Mouse (Mus musculus) limb, embryonic 12.5 days (tissue): ENCODE results near the gene Ptpdc1. TPM values are rescaled to one million over a fixed set of nuclear protein-coding genes. Genes with fewer than 3 reads are reported as not detected.

Experiments
- ATAC-seq: fragments of 200-750 bp; cut with Nextera tagmentation; 2 replicates; pipeline ENCODE4 v1.8.0; 2017; ENCODE audit warnings: low read depth, moderate TSS enrichment; ENCODE audit not compliant: insufficient number of reproducible peaks, insufficient read depth, low FRiP score, low TSS enrichment
- H3K27ac ChIP-seq: fragments of 300-500 bp; sonication (generic); 2 replicates; pipeline ENCODE4 v1.5.1; 2016; ENCODE audit warnings: mild to moderate bottlenecking, moderate library complexity
- H3K27me3 ChIP-seq: fragments of 300-500 bp; sonication (generic); 2 replicates; pipeline ENCODE4 v1.6.1; 2016; ENCODE audit warnings: mild to moderate bottlenecking, moderate library complexity
- H3K36me3 ChIP-seq: fragments of 300-500 bp; sonication (generic); 2 replicates; pipeline ENCODE4 v1.6.1; 2016; ENCODE audit warnings: mild to moderate bottlenecking, moderate library complexity
- H3K4me1 ChIP-seq: fragments of 300-500 bp; sonication (generic); replicated peaks from 2 replicates; pipeline ENCODE4 v1.6.1; 2016
- H3K4me2 ChIP-seq: fragments of 300-500 bp; sonication (generic); 2 replicates; pipeline ENCODE4 v1.6.1; 2016; ENCODE audit warnings: mild to moderate bottlenecking, moderate library complexity
- H3K4me3 ChIP-seq: fragments of 300-500 bp; sonication (generic); replicated peaks from 2 replicates; pipeline ENCODE4 v1.5.1; 2016; ENCODE audit warnings: mild to moderate bottlenecking
- H3K9ac ChIP-seq: fragments of 300-500 bp; sonication (generic); replicated peaks from 2 replicates; pipeline ENCODE4 v1.6.1; 2016; ENCODE audit warnings: mild to moderate bottlenecking, moderate library complexity
- H3K9me3 ChIP-seq: fragments of 300-500 bp; sonication (generic); 2 replicates; pipeline ENCODE4 v1.6.1; 2016; ENCODE audit warnings: mild to moderate bottlenecking, moderate library complexity
- WGBS: fragments of 180-500 bp; shearing (Covaris S2); methylation state at CpG from one replicate; pipeline ENCODE4 v1.1.7; 2016; 5-methylcytosine and 5-hydroxymethylcytosine counted together
- polyA plus RNA-seq: library from polyadenylated mRNA; unstranded; fragments of >200 nt; fragmentation: Nextera tagmentation; extraction: Ambion mirVana; gene quantifications from 2 replicates; pipeline ENCODE4 v1.2.1, GENCODE M21; 2016

Ptpdc1 gene
- polyA plus RNA-seq, 1 experiment from 2014 or later, result 20.1 TPM

GRCm38 (mm10) chr13:48566116-48566935 lies 59.1 kb downstream of the Ptpdc1 start:
- H3K9me3 ChIP-seq, result no peaks in the 10 kb centered on the region
- 24% methylated on average over 13 of the region's 13 CpGs for WGBS
- 0 out of 2 replicates have a peak overlapping the region, but pooled peaks have one; percentile 40 for H3K9ac ChIP-seq

GRCm38 (mm10) chr13:48564881-48565600 lies 60.4 kb downstream of the Ptpdc1 start:
- WGBS, result 82% methylated on average over 5 of the region's 5 CpGs
- H3K9ac ChIP-seq, result no peak overlapping the region
- H3K4me3 ChIP-seq, result no peak overlapping the region
- peak overlapping the region; percentile 98 for H3K27ac ChIP-seq
- H3K36me3 ChIP-seq, result no peaks in the 10 kb centered on the region
- no peaks in the 10 kb centered on the region for H3K27me3 ChIP-seq
- no peak for ATAC-seq
- no peaks in the 10 kb centered on the region for H3K9me3 ChIP-seq
- no peak overlapping the region for H3K4me2 ChIP-seq
- H3K4me1 ChIP-seq, result peaks cover 13% of the 10 kb centered on the region

More at GRCm38 (mm10) chr13:48566116-48566935, 59.1 kb downstream of the Ptpdc1 start:
- H3K27ac ChIP-seq, result peak overlapping the region; percentile 98
- H3K36me3 ChIP-seq, result no peaks in the 10 kb centered on the region
- H3K27me3 ChIP-seq, result no peaks in the 10 kb centered on the region
- peaks cover 11% of the 10 kb centered on the region for H3K4me1 ChIP-seq
- 0 out of 2 replicates have a peak overlapping the region, but pooled peaks have one; percentile 18 for H3K4me2 ChIP-seq
- ATAC-seq, result peak; percentile 84
- H3K4me3 ChIP-seq, result no peak overlapping the region

GRCm38 (mm10) chr13:48562336-48562735 lies 63.1 kb downstream of the Ptpdc1 start:
- Histone ChIP-seq H3K4me3 (no peak overlapping the region), H3K9me3 (no peaks in the 10 kb centered on the region), H3K27me3 (no peaks in the 10 kb centered on the region), H3K9ac (no peak overlapping the region), H3K27ac (no peak overlapping the region), H3K4me2 (no peak overlapping the region), H3K36me3 (no peaks in the 10 kb centered on the region), H3K4me1 (peaks cover 13% of the 10 kb centered on the region)
- no peak for ATAC-seq
- WGBS, result 86% methylated on average over 5 of the region's 5 CpGs

DNA sequence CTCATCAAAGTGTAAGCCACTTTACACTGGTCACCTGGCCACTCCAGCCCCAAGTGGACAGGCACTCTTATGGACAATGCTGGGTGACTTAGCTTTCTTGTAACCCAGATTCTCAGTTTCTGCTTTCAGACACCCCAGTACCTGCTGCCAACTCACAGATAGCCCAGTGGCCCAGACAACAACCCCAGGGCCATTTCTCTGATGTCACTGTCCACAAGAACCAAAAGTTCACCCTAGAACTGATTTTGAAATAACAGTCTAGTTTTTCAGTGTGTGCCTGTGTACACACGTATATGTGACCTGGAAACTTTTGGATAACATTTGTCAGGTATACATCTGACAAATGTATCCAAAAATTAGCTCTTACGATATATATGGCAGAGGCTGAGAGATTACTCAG lies 64.0 kb downstream of the Ptpdc1 start:
- 86% methylated on average over 2 of the region's 2 CpGs for WGBS
- no peaks in the 10 kb centered on the region for H3K36me3 ChIP-seq
- H3K27ac ChIP-seq, result no peak overlapping the region
- H3K4me3 ChIP-seq, result no peak overlapping the region
- H3K4me1 ChIP-seq, result peaks cover 12% of the 10 kb centered on the region
- H3K27me3 ChIP-seq, result no peaks in the 10 kb centered on the region
- no peak for ATAC-seq
- H3K9ac ChIP-seq, result no peak overlapping the region
- no peak overlapping the region for H3K4me2 ChIP-seq
- H3K9me3 ChIP-seq, result no peaks in the 10 kb centered on the region

DNA sequence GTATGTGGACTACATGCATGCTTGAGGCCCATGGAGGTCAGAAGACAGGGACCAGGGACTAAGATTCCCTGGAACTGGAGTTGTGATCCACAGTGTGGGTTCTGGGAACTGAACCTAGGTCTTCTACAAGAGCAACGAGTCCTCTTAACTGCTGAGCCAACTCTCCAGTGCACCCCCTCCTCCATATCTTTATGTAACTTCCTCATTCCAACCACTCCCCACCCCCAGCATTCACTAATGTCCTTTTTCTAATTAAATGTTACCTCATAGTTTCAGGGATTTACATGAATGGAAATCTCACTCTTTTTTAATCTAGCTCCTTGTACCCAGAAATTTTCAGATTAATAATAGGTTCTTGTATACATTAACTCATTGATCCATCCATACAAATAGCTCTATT lies 69.5 kb downstream of the Ptpdc1 start:
- no peak for ATAC-seq
- no peaks in the 10 kb centered on the region for H3K27me3 ChIP-seq
- no peak overlapping the region for H3K4me3 ChIP-seq
- WGBS, result 91% methylated on average over 1 of the region's 1 CpGs
- no peak overlapping the region for H3K27ac ChIP-seq
- H3K4me2 ChIP-seq, result no peak overlapping the region
- H3K36me3 ChIP-seq, result no peaks in the 10 kb centered on the region
- H3K9me3 ChIP-seq, result no peaks in the 10 kb centered on the region
- no peak overlapping the region for H3K9ac ChIP-seq
- H3K4me1 ChIP-seq, result peaks cover 13% of the 10 kb centered on the region

DNA sequence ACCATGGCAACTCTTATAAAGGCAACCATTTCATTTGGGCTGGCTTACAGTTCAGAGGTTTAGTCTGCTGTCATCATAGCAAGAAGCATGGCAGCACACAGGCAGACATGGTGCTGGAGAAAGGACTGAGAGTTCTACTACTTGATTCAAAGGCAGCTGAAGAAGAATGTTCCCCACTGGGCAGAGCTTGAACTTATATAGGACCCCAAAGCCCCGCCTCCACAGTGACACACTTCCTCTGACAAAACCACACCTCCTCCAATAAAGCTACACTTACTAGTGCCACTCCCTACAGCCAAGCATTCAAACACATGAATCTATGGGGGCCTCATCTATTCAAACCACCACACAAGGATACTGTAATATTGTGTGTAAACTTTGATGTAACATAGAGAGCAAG lies 70.9 kb downstream of the Ptpdc1 start:
- 90% methylated on average over 1 of the region's 1 CpGs for WGBS
- no peak overlapping the region for H3K27ac ChIP-seq
- no peak for ATAC-seq
- no peaks in the 10 kb centered on the region for H3K36me3 ChIP-seq
- H3K4me2 ChIP-seq, result no peak overlapping the region
- no peaks in the 10 kb centered on the region for H3K27me3 ChIP-seq
- H3K4me1 ChIP-seq, result peaks cover 10% of the 10 kb centered on the region
- no peak overlapping the region for H3K4me3 ChIP-seq
- H3K9me3 ChIP-seq, result no peaks in the 10 kb centered on the region
- H3K9ac ChIP-seq, result no peak overlapping the region

- WGBS, result 86% methylated on average over 5 of the region's 5 CpGs
- H3K27ac ChIP-seq, result no peak overlapping the region
- no peaks in the 10 kb centered on the region for H3K27me3 ChIP-seq
- H3K4me1 ChIP-seq, result peaks cover 10% of the 10 kb centered on the region
- no peak overlapping the region for H3K4me2 ChIP-seq
- no peaks in the 10 kb centered on the region for H3K36me3 ChIP-seq
- H3K4me3 ChIP-seq, result no peak overlapping the region
- H3K9ac ChIP-seq, result no peak overlapping the region
- no peaks in the 10 kb centered on the region for H3K9me3 ChIP-seq
- ATAC-seq, result no peak
Measured at GRCm38 (mm10) chr13:48553511-48553910, 72.0 kb downstream of the Ptpdc1 start.

DNA sequence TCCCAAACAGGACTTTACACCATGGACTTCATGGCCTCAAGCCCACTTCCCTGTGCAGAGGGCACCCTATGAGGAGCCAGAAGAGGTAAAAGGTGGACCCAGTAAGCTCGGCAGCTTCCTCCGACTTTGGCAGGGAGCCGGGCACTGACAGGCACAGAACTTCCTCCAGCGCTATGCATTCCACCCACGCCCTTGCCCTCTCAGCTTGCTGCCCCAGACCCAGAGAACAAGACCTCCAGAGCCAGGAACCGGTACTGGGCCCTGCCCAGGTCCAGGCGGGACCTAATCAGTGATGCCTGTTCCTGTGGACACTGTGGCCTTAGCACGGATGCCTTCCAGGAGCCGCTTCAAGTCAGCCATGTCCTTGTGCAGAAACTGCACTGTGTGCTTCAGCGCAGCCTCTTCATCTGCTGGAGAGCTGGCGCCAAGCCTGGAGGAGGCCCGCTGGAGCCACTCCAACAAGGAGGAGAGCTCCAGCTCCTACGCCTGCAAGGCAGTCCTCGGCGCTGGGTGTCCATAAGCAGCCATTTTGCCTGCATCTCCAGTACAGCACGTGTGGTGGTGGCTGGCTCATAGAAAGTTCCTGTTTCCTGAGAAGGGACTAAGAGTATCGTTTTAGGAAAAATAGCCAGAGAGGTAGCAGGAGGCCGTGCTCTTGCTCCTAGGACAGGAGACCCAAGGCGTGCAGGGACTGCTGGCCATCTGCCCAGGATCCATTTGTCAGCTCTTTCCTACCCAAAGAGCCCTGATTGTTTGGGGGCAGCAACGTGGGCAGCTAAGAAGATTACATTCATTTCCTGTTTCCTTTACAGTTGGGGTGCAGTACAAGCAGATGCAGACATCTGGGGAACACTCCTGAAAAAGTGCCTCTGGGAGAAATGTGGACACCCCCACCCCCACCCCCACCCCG lies 73.0 kb downstream of the Ptpdc1 start:
- Histone ChIP-seq H3K4me2 (no peak overlapping the region), H3K4me3 (no peak overlapping the region), H3K9ac (0 out of 2 replicates have a peak overlapping the region, but pooled peaks have one; percentile 18), H3K27ac (peak overlapping the region; percentile 43), H3K4me1 (peaks cover 10% of the 10 kb centered on the region), H3K36me3 (no peaks in the 10 kb centered on the region), H3K9me3 (no peaks in the 10 kb centered on the region), H3K27me3 (no peaks in the 10 kb centered on the region)
- WGBS, result 76% methylated on average over 21 of the region's 21 CpGs
- ATAC-seq, result no peak

DNA sequence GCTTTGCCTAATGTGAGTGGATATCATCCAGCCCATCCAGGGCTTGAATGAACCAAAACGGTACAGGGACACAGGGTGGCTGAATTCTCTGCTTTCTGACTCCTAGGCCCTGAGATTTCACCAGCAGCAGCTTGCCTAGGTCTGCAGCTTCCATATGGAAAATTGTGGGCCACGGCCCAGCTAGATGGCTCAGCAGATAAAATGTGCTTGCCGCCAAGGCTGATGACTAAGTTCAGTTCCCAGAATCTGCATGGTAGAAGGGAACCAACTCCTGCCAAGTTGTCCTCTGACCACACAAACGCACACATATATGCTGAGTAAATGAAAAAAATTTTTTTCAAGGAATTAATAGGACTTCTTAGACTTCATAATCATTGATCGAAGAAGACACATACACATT lies 77.2 kb downstream of the Ptpdc1 start:
- Histone ChIP-seq H3K27me3 (no peaks in the 10 kb centered on the region), H3K36me3 (no peaks in the 10 kb centered on the region), H3K27ac (no peak overlapping the region), H3K9ac (no peak overlapping the region), H3K4me3 (no peak overlapping the region), H3K4me2 (no peak overlapping the region), H3K4me1 (peaks cover 24% of the 10 kb centered on the region), H3K9me3 (no peaks in the 10 kb centered on the region)
- no peak for ATAC-seq
- WGBS, result 90% methylated on average over 5 of the region's 5 CpGs

GRCm38 (mm10) chr13:48547623-48548022 lies 77.8 kb downstream of the Ptpdc1 start:
- H3K36me3 ChIP-seq, result no peaks in the 10 kb centered on the region
- ATAC-seq, result no peak
- no peak overlapping the region for H3K4me2 ChIP-seq
- H3K27ac ChIP-seq, result no peak overlapping the region
- WGBS, result 94% methylated on average over 6 of the region's 6 CpGs
- no peak overlapping the region for H3K4me3 ChIP-seq
- H3K9ac ChIP-seq, result no peak overlapping the region
- H3K9me3 ChIP-seq, result no peaks in the 10 kb centered on the region
- peaks cover 20% of the 10 kb centered on the region for H3K4me1 ChIP-seq
- no peaks in the 10 kb centered on the region for H3K27me3 ChIP-seq
